Mouse (Mus musculus) embryo, embryonic 10 days (tissue): ENCODE measurements around the gene Mpzl2.

Experiments used
- DNase-seq: peaks from one replicate; pipeline ENCODE4 v3.0.0-alpha.2; 2015; ENCODE audit warnings: low spot score

Gene Mpzl2

GRCm38 (mm10) chr9:45085741-45086690 is 46.4 kb downstream of the Mpzl2 start:
- DNase-seq = no peak

GRCm38 (mm10) chr9:45088040-45088439 is 48.4 kb downstream of the Mpzl2 start:
- no peak for DNase-seq

- no peak for DNase-seq
These were observed 51.2 kb downstream of the Mpzl2 start for GRCm38 (mm10) chr9:45090811-45091210.

DNA sequence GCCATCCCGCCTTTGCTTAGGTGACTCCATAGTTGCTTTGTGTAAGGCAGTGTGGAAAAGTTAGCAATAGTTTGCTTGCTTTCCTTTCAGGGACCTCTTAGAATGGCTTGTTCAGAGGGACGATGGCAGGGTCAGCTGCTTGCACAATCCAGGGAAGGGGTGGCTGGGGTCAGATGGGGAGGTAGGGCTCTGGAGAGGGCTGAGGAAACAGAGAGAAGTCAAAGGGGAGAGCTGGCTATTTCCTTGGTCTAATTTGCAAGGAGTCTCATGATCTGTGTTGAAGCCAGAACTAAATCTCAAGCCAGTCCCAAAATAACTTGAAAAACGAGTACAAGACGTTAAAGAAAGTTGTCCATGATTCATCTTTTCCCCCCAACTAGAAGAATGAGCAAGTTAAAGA is 53.0 kb downstream of the Mpzl2 start:
- DNase-seq = no peak

DNA sequence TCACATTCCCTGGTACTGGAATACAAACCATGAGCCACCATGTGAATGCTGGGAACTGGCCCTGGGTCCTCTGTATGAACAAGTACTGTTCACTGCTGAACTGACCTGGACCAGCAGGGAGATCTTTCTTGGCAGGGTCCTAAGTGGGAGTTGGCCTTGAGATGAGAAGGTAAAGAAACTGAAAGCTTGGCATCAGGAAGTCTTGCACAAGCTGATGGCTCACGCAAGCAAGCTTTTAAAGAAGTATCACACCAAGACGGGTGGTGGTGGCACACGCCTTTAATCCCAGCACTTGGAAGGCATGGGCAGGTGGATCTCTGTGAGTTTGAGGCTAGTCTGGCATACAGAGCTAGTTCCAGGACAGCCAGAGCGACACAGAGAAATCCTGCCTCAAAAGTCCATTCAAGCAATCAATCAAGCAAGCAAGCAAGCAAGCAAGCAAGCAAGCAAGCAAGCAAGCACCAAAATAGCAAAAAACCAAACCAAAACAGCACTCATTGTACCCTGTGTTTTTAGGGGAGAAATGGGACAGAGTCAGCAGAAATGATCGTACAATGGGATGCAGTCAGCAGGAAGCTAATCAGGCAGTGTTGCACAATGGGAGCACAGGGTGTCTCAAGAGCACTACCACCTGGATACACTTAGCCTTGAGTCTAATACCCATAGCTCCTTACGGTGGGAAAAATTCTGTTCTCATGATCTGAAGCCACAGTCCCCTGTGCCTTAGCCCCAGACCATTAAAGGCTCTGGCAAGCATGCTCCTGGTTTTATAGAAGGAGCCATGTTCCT is 55.7 kb downstream of the Mpzl2 start:
- no peak for DNase-seq

DNA sequence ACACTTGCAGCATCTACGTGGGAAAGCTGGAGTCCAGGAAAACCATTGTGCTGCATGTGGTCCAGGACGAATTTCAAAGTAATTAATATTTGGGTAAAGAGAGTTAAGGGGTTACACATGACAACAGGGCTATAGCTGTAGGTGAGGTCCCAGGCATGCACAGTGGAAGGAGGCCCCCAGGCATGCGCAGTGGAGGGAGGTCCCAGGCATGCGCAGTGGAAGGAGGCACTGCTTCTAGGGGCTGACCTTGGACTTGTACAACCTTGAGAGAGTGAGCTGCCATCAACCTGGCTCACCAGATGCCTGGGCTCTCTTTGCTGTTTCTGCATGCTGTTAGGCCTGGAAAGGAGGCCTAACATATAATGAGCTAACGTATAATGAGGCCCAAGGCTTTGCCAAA is 58.3 kb downstream of the Mpzl2 start:
- DNase-seq = no peak

- no peak for DNase-seq
These were observed 58.8 kb downstream of the Mpzl2 start for GRCm38 (mm10) chr9:45098426-45098825.

- no peak for DNase-seq
These were observed 62.9 kb downstream of the Mpzl2 start for GRCm38 (mm10) chr9:45102528-45102927.

GRCm38 (mm10) chr9:45103211-45103979 is 63.8 kb downstream of the Mpzl2 start:
- DNase-seq = no peak
